Mouse (Mus musculus): ENCODE measurements around the gene 1700030K09Rik. TPM values are rescaled to one million over a fixed set of nuclear protein-coding genes. Genes with fewer than 3 reads are reported as not detected.
A peak's percentile ranks its signal among the peaks of the same experiment; 100 is the strongest.

Gene 1700030K09Rik
- total and polyA plus RNA-seq, 3 experiments, result 8.4 to 10.3 TPM; not detected in 1

DNA sequence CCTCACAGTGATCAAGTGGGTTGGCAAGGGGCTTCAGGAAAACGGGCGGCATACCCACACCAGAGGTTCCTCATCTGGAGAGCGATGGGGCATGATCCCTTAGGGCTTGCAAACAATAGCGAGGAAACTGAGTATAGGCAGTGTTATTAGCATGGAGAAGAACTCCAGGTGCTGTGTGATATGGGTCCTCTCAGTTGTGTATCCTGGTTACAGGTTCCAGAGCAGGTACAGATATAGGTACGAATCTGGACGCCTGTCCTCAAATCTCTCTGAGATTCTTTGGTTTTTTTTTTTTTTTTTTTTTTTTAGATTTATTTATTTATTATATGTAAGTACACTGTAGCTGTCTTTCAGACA lies 292 bp downstream of the 1700030K09Rik start:
- peaks cover 2 to 19% of the 10 kb centered on the region in 2 experiments; a peak in 3 of 4 replicates for H3K4me1 ChIP-seq (ENCODE audit: control insufficient read depth in 1 of 2, insufficient read depth in 2 of 2, low read length in 2 of 2)
- H3K79me2 ChIP-seq (ENCODE audit: control insufficient read depth, insufficient read depth, low read length, poor library complexity), result peaks cover 20% of the 10 kb centered on the region
- H3K9me3 ChIP-seq (replicated peaks; ENCODE audit: insufficient read depth, low read length), result no peaks in the 10 kb centered on the region
- no peak for TF ChIP-seq POLR2AphosphoS5 (IDR thresholded peaks at IDR 0.05; ENCODE audit: borderline replicate concordance, low read depth, low read length)
- no peak for TF ChIP-seq USF1 (IDR thresholded peaks at IDR 0.05; ENCODE audit: low read depth, low read length)
- no peak for TF ChIP-seq SIN3A (IDR thresholded peaks at IDR 0.05; ENCODE audit: low read length)
- no peak for TF ChIP-seq ETS1 (IDR thresholded peaks at IDR 0.05; ENCODE audit: low read depth, low read length)
- TF ChIP-seq POLR2A (IDR thresholded peaks at IDR 0.05; ENCODE audit: control insufficient read depth in 1 of 2, insufficient read depth in 1 of 2, low read depth in 1 of 2, low read length in 2 of 2, poor library complexity in 1 of 2), result no peak
- no peak for TF ChIP-seq MAZ (IDR thresholded peaks at IDR 0.05; ENCODE audit: low read depth, low read length)
- peak overlapping the region; percentile 68 for H3K27ac ChIP-seq (ENCODE audit: control insufficient read depth, low read depth, low read length)
- peaks cover 0 to 18% of the 10 kb centered on the region in 2 experiments; a peak in 2 of 4 replicates for H3K36me3 ChIP-seq (ENCODE audit: control insufficient read depth in 1 of 2, insufficient read depth in 2 of 2, low read length in 2 of 2)
- H3K9ac ChIP-seq (ENCODE audit: control insufficient read depth, low read depth, low read length, poor library complexity, severe bottlenecking), result peak overlapping the region; percentile 85
- H3K4me3 ChIP-seq (ENCODE audit: control insufficient read depth in 1 of 2, insufficient read depth in 1 of 2, low read depth in 2 of 2, low read length in 2 of 2), result peak overlapping the region; percentile 59 to 79
- no peaks in the 10 kb centered on the region for H3K27me3 ChIP-seq (ENCODE audit: control insufficient read depth in 1 of 2, insufficient read depth in 2 of 2, low read length in 2 of 2)
- no peak for DNase-seq (ENCODE audit: low read depth, low spot score)

DNA sequence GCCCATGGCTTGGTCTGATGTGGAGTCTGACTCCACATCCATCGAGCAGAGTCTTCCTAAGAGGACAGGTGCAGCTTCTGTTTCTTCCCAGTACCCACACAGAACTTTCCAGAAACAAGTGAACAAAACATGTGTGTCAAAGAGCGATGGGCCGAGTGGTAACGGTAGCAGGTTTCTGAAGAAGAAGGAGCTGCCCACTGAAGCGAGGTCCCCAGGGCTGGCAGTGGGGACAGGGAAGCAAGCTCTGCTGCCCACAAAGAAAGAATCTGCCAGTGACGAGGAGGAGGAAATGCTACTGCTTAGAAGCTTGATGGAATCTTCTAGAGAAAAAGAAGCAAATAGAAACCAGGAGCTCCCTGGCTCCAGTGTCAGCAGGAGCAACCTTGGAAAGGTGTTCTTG lies 1.4 kb downstream of the 1700030K09Rik start:
- TF ChIP-seq HCFC1 (IDR thresholded peaks at IDR 0.05; ENCODE audit: low read depth, low read length) (no peak), RAD21 (IDR thresholded peaks at IDR 0.05; ENCODE audit: low read depth, low read length) (no peak), ETS1 (IDR thresholded peaks at IDR 0.05; ENCODE audit: low read depth, low read length) (no peak), JUND (IDR thresholded peaks at IDR 0.05; ENCODE audit: low read depth, low read length) (no peak), GABPA (IDR thresholded peaks at IDR 0.05; ENCODE audit: low read depth, low read length) (no peak), MAX (IDR thresholded peaks at IDR 0.05; ENCODE audit: low read length) (no peak), E2F4 (IDR thresholded peaks at IDR 0.05; ENCODE audit: borderline replicate concordance, low read depth, low read length) (no peak), SMC3 (IDR thresholded peaks at IDR 0.05; ENCODE audit: low read depth, low read length) (no peak), POLR2AphosphoS5 (IDR thresholded peaks at IDR 0.05; ENCODE audit: borderline replicate concordance, low read depth, low read length) (no peak), KAT2A (conservative IDR thresholded peaks at IDR 0.05; ENCODE audit: low read depth, low read length) (no peak), CTCF (IDR thresholded peaks at IDR 0.05 in 2 of 3, conservative IDR thresholded peaks at IDR 0.05 in 1 of 3; ENCODE audit: control insufficient read depth in 1 of 3, insufficient read depth in 1 of 3, low read depth in 2 of 3, low read length in 3 of 3, poor library complexity in 1 of 3, severe bottlenecking in 1 of 3) (no peak), POLR2AphosphoS2 (IDR thresholded peaks at IDR 0.05; ENCODE audit: low read length) (no peak), GATA1 (IDR thresholded peaks at IDR 0.05; ENCODE audit: low read depth, low read length) (no peak), TAL1 (IDR thresholded peaks at IDR 0.05; ENCODE audit: low read length) (no peak), TBP (IDR thresholded peaks at IDR 0.05; ENCODE audit: low read depth, low read length) (no peak), ELF1 (IDR thresholded peaks at IDR 0.05; ENCODE audit: low read depth, low read length) (no peak), MAZ (IDR thresholded peaks at IDR 0.05; ENCODE audit: low read depth, low read length) (no peak), MYB (IDR thresholded peaks at IDR 0.05; ENCODE audit: low read depth, low read length) (no peak), POLR2A (IDR thresholded peaks at IDR 0.05; ENCODE audit: control insufficient read depth in 1 of 2, insufficient read depth in 1 of 2, low read depth in 1 of 2, low read length in 2 of 2, poor library complexity in 1 of 2) (no peak), MEF2A (IDR thresholded peaks at IDR 0.05; ENCODE audit: extremely low read depth, insufficient replicate concordance, low read depth, low read length, poor library complexity, severe bottlenecking) (no peak)
- Histone ChIP-seq H3K4me1 (ENCODE audit: control insufficient read depth in 1 of 2, insufficient read depth in 2 of 2, low read length in 2 of 2) (peaks cover 2 to 19% of the 10 kb centered on the region in 2 experiments; a peak in 3 of 4 replicates), H3K4me3 (ENCODE audit: control insufficient read depth in 1 of 2, insufficient read depth in 1 of 2, low read depth in 2 of 2, low read length in 2 of 2) (no peak overlapping the region), H3K9me3 (replicated peaks; ENCODE audit: insufficient read depth, low read length) (no peaks in the 10 kb centered on the region), H3K27ac (ENCODE audit: control insufficient read depth, low read depth, low read length) (no peak overlapping the region), H3K36me3 (ENCODE audit: control insufficient read depth in 1 of 2, insufficient read depth in 2 of 2, low read length in 2 of 2) (peaks cover 0 to 18% of the 10 kb centered on the region in 2 experiments; a peak in 3 of 4 replicates), H3K79me2 (ENCODE audit: control insufficient read depth, insufficient read depth, low read length, poor library complexity) (peaks cover 20% of the 10 kb centered on the region), H3K9ac (ENCODE audit: control insufficient read depth, low read depth, low read length, poor library complexity, severe bottlenecking) (peak overlapping the region; percentile 62), H3K27me3 (ENCODE audit: control insufficient read depth in 1 of 2, insufficient read depth in 2 of 2, low read length in 2 of 2) (no peaks in the 10 kb centered on the region)
- no peak for DNase-seq (ENCODE audit: low read depth, low spot score)

Measured in MEL (cell line).